Mouse (Mus musculus): ENCODE data around the gene Hps4.

GRCm38 (mm10) chr5:112393741-112394414 lies 51.0 kb downstream of the Hps4 start:
- no peak for TF ChIP-seq CTCF (conservative IDR thresholded peaks at IDR 0.05; ENCODE audit: insufficient read depth, insufficient read length, low read depth, low read length)
- TF ChIP-seq POLR2A (IDR thresholded peaks at IDR 0.05; ENCODE audit: low read depth, low read length): no peak

All from kidney, adult 2 months (tissue).